Mouse (Mus musculus) activated CD4-positive, CD25-positive, alpha-beta regulatory T cell, adult 4 months (primary cell): ENCODE data around the gene Pah. TPM values are rescaled to one million over a fixed set of nuclear protein-coding genes. Genes with fewer than 3 reads are reported as not detected.

Experiments used
- ATAC-seq: one replicate; pipeline ENCODE4 v1.8.0; 2017
- polyA plus RNA-seq, 2 experiments: library from polyadenylated mRNA; unstranded; fragments of 100-300 nt; shearing (Covaris generic); gene quantifications; one replicate each; pipeline ENCODE4 v1.2.1; 2017

Gene Pah
- polyA plus RNA-seq, result not detected

DNA sequence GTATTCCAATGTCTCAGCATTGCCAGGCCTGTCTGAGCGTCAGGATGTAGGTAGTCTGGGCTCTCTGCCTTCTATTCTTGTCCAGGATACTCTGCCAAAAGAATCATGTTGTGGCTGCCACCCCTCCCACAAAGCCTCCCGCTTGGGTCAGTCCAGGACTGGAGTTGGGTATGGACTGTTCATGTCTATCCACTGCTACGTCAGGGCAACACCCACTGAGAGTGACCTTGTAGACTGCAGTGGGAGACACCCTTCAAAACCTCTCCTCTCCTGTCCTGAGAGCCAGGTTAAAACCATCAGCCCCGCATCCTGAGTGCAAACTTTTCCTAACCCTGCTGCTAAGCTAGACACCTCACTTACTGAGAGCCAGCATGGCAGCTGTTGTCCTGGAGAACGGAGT lies at the start of gene Pah:
TSS of gene Pah (plus strand) at position 150 of the 400 bp plus-strand sequence.
- ATAC-seq, result no peak

DNA sequence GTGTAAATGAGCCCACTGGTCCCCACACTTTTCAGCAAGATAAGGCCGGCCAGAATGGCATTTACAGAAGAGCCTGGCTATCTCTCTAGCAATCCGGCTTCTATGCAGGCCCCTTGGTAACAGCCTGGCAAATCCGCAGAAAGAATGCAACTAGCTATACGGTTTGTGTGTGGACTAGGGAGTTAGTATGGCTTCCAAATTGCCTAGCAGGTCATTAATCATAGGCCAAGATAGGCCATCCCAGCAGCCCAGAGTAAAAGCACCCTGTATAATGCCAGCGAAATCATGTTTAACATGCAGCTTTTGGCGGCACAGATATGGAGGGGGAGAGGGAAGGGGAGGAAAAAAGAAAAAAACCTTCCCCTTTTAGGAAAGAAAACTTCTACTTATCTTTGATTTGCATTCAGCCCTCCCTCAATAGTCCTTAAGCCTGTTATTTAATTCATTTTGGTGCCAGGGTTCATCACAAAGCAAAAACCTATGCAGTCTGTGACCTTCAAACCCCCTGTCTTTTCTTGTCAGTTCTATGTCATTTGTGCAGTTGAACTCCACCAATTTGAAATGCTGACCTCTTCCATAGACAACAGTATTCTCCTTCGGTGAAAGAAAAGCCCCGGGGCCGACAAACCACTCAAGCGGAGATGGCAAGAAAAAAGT lies 48.0 kb upstream of the Pah start:
- ATAC-seq, result no peak

DNA sequence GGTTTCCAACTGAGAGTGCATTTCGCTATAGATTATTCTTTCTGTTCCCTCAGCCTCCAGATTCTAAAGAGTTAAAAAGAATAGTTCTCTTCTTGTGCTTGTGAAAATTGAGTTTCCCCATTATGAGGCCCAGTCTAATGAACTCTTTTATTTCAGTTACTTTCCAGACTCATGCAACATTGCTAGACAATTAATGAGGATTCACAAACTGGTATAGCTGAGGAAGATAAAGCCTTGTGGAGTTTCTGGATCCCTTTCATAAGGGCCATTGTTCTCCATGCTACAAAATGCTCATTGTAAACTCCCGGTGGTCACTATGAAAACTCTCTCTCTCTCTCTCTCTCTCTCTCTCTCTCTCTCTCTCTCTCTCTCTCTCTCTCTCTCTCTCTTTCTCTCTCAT lies 46.6 kb upstream of the Pah start:
- no peak for ATAC-seq

DNA sequence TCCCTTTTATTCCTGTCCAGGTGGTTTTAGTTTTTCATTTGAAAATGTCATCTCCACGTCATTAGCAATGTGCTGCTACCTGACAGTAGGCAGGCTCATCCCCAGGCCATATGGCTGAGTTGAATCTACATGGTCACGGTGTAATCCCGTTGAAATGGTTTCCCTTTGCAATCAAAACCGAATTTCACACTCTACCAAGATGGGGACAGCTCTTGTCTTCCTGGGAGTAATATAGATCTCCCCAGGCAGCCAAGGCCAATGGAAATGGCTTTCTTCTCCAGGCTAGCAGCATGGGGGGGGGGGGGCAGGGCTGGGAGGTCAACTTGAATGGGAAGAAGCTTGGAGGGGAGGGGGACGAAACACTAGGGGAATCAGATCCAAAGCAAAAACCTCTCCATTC lies 43.7 kb upstream of the Pah start:
- ATAC-seq, result no peak

DNA sequence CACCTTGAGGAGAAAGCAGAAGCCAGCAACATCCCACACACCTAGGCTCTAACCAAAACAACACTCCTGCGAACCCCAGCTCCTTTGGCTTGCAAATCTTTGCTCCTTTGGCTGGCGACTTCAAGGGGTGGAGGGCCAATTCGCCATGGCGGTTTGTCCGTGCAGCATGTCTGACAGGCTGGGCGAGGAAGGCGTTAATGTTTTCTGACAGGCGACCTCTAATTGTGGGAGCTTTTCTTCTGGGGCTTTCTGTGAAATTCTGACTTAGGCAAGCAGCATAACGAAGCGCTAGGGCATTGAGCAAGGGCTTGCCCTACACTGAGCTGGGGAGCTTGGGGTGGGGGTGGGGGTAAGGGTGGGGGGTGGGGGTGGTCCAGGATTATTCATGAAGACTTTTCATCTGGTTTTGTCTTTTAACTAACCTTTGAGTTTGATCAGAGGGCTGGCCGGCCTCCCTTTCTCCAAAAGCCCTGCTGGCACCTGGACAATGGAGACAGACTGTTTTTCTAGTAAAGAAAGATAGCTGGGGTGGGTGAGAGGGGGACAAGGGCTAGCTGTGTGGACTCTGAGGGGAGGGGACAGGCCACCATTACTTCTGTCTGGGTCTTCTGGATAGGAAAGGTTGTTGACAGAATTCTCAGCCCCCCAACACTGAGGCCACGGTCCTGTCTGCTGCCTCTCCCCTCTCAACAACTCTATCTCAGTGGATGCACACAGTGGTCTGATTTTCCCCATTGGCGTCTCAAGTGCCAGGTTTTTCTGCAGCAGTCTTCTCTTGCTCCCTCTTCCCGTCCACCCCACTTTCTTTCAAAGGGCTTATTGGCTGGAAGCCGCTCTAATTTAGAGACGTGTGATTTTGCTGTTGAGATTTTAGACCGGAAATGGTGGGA lies 36.5 kb upstream of the Pah start:
- ATAC-seq, result no peak

DNA sequence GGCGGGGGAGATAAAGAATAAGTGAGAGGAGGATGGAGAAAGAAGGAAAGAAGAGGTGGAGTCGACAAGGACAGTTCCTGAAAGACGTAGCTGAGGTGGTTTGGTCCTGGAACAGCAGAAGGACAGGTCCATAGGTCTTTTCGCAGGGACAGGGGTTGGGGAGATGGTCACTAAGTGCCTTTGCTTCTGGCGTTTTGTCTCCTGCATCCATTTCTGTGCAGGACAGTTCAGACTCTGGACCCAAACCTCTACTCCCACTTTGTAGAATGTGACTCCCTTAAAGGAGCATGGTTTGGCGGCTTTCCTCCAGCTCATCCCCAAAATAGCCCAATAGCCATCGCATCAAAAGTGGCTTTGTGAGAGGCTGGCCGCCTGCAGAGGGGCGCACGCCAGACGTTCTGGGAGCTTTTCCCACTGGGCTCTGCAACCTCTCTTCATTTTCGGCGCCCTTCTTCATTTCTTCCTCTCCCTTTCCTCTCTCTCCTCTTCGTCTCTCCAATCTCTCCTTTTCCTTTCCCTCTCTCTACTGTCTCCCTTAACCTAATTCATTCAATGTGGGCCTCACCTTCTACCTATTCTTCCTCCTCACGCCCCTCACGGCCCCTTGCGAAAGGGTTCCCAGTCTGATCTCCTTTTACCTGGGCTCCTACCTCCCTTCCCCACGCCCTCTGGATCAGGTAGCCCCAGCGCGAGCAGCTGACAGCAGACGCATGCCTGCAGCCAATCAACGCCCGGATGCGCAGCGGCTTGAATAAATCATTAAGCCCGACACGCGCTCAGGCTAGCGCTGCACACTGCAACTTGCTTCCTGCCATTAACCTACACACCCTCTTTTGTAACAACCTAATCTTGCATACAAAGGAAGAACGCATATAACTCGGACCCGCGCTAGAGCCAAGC lies 35.6 kb upstream of the Pah start:
- no peak for ATAC-seq

DNA sequence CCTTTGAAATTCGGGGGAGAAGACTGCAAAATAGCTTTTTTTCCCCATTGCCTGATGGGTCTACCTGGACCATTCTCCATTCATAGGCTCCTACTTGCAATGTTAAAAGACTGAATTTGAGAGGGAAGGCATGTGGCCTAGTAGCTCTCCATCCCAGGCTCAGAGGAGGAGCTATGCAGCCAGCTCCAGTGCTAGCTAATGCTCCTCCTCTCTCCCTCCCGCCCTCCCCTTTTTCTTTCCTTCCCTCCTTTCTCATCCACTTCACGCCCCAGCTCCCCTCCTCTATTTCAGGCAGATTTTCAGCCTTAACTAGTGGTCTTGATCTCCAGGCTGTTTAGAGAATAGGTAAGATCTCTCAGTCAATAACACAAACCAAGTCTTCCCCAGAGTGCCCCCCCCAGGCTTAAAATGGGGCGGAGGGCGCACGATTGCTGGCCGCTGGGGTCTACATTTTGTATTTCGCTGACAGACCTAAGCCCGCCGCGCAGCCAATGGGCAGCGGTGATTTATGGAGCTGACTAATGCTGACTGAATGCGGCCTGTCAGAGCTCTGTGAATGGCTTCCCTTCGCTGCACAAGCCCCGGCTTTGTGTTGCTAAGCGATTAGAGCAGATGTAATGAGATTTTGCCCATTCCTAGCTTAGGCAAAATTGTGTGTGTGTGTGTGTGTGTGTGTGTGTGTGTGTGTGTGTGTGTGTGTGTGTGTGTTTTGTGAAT lies 33.0 kb upstream of the Pah start:
- ATAC-seq, result no peak

DNA sequence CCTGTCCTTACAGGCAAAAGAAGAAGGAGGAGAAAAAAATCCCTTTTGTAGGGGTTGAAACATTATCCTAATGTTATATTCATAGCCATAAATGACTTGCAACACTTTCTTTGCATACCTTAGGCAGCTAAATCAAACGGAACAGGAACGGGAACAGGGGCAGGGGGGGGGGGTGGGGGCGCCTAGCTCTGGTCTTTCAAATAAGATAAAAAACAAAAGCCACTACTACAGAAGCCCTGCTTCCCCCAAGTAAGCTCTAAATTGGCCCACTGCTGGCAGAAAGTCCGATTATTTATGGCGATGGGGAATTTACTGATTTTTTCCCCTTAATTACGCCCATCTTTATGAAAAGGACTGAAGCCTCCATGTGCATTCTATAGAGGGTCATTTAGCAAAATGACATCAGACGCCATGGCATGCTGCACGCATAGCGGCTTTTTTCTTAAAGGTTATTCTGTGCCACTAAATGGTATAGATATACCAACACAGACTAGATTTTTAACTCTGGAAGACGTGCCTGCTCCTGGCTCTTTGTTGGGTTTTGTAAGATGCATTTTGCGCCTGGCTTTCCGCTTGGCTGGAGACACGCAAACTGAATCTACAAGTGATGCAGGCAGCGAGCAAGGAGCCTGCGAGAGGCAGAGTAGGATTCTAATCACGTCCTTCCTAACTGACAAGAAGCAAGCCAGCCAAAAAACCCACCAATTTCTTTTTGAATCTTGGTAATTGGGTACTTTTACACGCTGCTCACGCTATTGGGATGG lies 32.2 kb upstream of the Pah start:
- ATAC-seq, result no peak

DNA sequence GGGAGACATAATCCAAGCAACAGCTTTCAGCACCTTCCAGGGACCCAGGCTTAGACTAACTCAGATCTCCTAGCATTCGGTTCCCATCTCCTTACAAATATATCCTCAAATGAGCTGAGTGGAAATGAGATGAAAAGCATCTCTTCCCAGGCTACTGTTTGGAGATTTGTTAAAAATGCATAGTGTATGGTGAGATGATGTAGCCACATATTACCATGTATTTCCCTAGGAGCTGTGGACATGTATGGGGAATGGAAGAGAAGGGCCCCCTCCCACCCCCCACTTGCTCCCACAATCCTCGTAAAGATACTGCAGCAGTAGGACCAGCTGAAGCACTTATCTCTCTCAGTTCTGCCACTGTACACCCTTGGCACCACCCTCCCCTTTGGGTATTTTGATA lies 31.3 kb upstream of the Pah start:
- no peak for ATAC-seq

DNA sequence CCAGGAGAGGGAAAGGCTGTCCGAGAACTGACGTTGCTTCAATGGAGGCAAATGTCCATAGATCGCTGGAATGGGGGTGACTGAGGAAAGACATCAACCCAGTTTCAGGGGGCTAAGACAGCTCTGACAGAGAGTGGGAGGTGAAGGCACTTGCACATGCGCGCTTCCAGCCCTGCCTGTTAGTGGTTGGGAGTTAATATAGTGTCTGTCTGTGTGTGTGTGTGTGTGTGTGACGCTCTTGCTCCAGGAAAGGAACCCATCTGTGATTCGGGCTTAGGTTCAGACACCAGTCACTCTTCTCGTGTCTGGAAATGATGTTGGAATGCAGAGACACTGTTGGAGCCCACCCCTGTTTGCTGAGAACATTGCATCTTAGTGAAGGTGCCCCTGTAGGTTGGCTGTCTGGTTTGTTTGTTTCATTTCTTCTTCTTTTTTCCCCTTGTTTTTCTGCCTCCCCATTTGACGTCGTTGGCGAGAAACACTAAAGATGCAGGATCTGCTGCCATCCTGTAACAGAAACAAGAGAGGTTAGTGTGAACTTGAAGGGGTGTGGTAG lies 30.0 kb upstream of the Pah start:
- no peak for ATAC-seq

DNA sequence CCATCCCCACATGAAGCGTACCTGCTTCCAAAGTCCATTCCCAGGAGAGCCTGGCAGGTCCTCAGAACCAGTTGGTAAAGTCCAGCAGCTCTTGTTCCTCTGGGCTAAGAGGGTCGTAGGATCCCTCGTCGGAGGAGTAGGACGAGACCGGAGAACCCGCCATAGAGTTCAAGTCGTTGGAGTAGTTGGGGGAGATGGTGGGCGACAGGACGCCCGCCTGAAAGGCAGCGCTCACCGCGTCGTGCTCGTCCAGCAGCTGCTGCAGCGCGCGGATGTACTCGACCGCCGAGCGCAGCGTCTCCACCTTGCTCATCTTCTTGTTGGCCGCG lies 29.3 kb upstream of the Pah start:
- ATAC-seq, result no peak

DNA sequence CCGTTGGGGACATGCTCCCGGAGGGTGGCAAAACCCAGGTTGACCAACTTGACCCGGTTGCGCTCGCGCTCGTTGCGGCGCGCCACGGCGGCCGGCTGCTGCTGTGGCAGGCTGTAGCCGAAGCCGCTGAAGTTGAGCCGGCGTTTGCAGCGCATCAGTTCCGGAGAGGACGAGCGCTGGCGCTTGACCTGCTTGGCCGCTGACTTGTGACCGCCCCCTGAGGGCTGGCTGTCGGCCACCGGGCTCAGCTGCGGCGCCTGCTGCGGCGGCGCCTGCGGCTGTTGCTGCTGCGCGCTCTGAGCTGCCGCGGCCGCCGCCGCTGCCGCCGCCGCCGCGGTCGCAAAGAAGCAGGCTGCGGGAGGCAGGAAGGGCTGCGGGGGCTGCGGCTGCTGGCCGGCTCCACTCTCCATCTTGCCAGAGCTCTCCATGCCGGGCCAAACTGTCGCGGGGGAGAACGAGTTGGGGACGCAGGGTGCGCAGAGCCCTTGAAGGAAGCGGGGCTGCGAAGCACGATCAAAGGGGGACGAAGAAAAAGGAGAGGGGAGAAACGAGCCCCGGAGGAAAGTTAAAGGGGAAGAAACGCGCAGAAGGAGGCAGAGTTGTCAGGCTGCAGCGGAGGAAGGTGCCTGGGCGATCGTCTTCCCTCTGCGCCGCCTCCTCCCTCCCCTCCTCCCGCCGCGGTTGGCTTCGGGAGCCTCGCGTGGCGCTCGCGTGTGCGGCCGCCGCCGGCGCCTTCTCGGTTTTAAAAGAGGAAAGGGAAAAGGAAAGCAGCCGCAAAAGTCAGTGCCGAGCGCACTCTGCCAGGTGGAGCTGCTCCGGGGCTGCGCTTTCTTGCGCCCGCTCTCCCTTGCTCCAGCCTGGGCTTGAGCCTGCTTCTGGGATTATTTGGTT lies 28.7 kb upstream of the Pah start:
- ATAC-seq, result no peak

DNA sequence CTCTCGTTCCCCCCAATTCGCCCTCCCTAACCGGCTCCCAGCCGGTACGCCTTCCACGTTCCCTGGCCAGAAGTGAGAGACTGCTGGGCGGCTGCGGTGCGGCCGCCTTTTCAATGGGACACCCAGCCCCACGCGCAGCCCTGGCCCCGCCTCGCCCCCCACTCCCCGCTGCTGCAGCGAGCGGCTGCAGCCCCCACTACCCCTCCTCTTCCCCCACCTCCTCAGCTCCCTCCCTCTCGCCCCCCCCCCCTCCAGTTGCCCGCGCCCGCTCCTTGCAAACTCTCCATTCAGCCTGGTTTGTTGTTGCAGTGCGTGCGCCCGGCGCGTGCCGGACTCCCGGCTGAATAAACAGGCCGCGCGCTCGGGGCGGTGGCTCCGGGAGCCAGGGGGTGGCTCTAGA lies 28.0 kb upstream of the Pah start, which contains the start of gene Ascl1:
TSS of gene Ascl1 (minus strand) at position 85 of the 400 bp plus-strand sequence.
- ATAC-seq, result no peak

DNA sequence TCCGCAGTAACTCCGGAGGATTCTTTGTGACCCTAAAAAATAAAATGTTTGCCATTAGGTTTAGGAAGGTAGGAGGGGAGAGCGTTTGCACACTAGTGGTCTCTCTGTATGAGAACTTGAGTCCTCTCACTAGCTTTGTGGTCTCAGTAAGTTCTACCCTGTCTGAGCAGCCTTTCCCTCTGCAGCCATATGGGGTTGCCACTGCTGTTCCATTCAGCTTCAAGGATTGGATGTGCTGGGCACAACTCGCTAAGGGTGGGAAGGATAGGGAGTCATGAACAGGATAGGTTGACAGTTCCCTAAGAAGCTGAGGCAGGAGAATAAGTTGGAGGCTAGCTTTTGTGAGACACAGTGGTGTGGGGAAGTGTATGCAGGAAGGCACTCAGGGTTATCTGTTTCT lies 27.4 kb upstream of the Pah start:
- ATAC-seq, result no peak

DNA sequence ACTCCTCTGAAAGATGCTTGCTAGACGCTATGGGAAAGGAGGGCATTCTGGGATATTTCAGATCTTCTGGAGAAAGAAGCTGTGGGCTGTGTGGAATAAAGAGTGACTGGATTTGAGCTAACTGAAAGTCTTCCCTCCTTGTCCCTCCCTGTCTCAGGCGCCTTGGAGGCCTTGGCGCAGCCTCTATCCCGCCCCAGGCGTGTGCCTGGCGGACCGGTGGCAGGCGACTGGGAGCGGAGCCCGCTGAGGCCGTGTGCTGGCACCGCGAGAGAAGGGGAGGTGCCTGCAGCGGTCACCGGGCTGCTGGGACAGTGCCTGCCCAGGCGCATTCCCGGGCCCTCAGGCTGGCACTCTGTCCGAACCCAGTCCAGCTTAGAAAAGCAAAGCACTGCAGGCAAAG lies 27.0 kb upstream of the Pah start:
- ATAC-seq, result no peak

DNA sequence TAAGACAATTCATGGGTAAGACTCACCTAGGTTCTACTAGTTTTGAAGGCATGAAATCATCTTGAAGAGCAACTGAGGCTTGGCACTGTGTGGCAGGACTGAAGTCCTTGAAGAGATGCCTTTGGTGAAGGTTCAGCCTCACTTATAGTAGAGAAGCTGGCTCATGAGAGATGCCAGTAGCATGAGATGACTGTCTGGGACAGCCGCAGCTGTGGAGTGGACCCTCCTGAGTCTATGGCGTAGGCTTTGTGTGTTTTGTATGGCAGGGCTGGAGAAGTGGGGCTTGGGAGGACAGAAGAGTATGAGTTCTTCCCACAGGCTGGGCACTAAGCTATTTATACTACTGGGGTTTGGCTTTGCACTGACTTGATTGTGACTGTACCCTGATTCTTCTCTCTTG lies 24.5 kb upstream of the Pah start:
- ATAC-seq, result no peak

DNA sequence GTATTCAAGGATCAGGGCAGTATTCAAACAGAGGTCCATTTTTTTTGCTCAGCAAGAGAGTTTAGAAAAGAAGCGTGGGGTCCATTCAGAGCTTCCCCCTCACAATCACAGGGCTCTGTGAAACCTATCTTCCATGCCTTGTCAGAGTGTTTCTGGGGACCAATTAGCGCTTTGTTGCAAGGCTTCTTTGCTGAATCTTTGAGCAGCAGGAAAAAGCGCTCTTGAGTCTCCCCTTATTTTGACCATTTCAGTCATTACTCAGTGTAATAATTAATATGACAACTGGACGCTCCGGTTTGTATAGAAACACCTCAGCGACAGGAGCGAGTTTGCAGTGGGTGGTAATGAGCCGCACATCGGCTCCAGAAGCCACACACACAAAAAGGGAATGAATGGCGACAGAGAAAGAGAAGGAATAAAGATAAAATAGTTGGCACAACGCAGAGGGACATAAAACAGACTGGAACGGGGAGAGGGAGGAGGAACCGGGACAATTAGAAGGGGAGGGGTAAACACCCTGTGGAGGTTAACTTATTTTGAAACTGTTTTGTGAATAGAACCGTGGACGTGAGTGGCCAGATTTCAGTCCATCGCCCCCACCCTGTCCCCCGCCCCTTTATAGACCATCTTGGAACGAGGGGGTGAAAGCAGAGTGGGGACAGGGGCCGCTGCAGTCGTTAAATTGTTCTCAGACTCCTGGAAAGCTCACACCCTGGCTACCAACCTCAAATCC lies 20.5 kb upstream of the Pah start:
- no peak for ATAC-seq

DNA sequence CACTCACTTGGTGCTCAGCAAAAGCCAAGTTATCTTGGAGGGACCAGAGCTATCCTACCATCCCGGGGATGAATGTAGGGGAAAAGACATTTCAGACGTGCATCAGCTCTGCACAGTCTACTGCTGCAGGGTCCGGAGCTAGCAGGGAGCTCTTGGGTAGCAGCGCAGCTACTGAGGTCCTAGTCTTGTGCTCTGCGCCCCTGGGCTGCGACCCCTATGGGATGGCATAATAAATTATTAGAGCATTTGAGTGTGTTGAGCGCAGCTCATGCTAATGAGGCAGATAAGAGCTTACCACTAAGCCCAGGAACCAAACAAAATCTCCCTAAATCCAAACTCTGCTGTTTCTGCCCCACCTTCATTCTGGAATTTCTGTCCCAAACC lies 19.9 kb upstream of the Pah start:
- ATAC-seq, result no peak

DNA sequence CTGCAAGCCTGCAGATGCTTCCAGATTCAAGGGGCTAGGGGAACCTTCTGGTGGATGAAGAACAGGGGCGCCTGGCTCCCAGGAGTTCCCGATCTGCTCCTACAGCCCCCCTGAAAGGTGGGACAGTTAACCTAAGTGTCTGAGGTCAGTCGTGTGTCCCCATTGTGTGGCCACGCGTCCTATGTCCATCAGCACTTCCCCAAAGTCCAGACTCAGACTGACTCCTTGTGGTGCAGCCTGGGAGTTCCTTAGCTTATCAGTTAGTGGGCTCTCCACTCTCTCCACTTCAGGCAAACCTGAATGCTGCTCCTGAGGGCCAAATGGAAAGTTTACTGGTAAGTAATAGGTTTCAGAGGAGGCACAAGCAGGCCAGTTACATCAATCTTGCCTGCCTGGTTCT lies 19.3 kb upstream of the Pah start:
- ATAC-seq, result no peak

DNA sequence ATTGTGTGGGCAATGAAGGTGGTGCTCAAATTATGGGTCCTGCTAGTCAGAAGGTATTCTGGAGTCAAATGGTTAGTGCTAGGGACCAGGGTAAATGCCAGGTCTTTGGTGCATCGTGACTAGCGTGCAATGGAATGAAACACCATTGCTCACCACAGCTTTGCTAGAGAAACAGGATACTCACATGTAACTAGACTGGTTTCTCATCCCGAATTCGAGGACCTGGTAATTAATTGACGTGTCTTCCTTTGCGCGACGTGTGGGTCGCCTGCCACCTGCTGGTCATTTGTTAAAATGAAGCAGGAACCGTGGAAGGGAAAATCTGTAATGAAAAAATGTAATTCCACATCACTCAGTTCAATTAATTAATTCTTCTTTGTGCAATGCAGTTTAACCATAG lies 17.6 kb upstream of the Pah start:
- ATAC-seq, result no peak
